Mouse (Mus musculus): ENCODE data around the gene Phactr3. TPM values are rescaled to one million over a fixed set of nuclear protein-coding genes. Genes with fewer than 3 reads are reported as not detected.

The Phactr3 gene
- polyA plus RNA-seq, 1 experiment, result 0.75 TPM

GRCm38 (mm10) chr2:178247274-178247673, 128.5 kb downstream of the Phactr3 start:
- Histone ChIP-seq H3K27ac (ENCODE audit: insufficient read depth, low read length) (no peak overlapping the region), H3K9ac (ENCODE audit: low read depth, poor library complexity, severe bottlenecking) (no peak overlapping the region), H3K4me3 (ENCODE audit: low read depth, low read length) (no peak overlapping the region), H3K36me3 (ENCODE audit: control insufficient read depth, insufficient read depth, low read length, poor library complexity, severe bottlenecking) (no peaks in the 10 kb centered on the region), H3K9me3 (replicated peaks; ENCODE audit: control insufficient read depth, insufficient read depth, low read length, poor library complexity, severe bottlenecking) (no peaks in the 10 kb centered on the region), H3K27me3 (ENCODE audit: control insufficient read depth, insufficient read depth, low read length, poor library complexity, severe bottlenecking) (no peaks in the 10 kb centered on the region), H3K4me1 (ENCODE audit: control insufficient read depth, insufficient read depth, low read length) (no peaks in the 10 kb centered on the region)
- TF ChIP-seq CTCF (IDR thresholded peaks at IDR 0.05; ENCODE audit: low read depth, low read length) (peak; percentile 55), POLR2A (IDR thresholded peaks at IDR 0.05; ENCODE audit: insufficient read depth, low read length) (no peak), EP300 (IDR thresholded peaks at IDR 0.05; ENCODE audit: insufficient read depth, low read depth, low read length) (no peak)

- H3K36me3 ChIP-seq (ENCODE audit: control insufficient read depth, insufficient read depth, low read length, poor library complexity, severe bottlenecking), result no peaks in the 10 kb centered on the region
- no peaks in the 10 kb centered on the region for H3K9me3 ChIP-seq (replicated peaks; ENCODE audit: control insufficient read depth, insufficient read depth, low read length, poor library complexity, severe bottlenecking)
- no peaks in the 10 kb centered on the region for H3K27me3 ChIP-seq (ENCODE audit: control insufficient read depth, insufficient read depth, low read length, poor library complexity, severe bottlenecking)
- no peak overlapping the region for H3K4me3 ChIP-seq (ENCODE audit: low read depth, low read length)
- no peak overlapping the region for H3K9ac ChIP-seq (ENCODE audit: low read depth, poor library complexity, severe bottlenecking)
- TF ChIP-seq EP300 (IDR thresholded peaks at IDR 0.05; ENCODE audit: insufficient read depth, low read depth, low read length) (no peak), CTCF (IDR thresholded peaks at IDR 0.05; ENCODE audit: low read depth, low read length) (no peak), POLR2A (IDR thresholded peaks at IDR 0.05; ENCODE audit: insufficient read depth, low read length) (no peak)
- peaks cover 5% of the 10 kb centered on the region for H3K4me1 ChIP-seq (ENCODE audit: control insufficient read depth, insufficient read depth, low read length)
- no peak overlapping the region for H3K27ac ChIP-seq (ENCODE audit: insufficient read depth, low read length)
Observed at GRCm38 (mm10) chr2:178257117-178257825, 138.5 kb downstream of the Phactr3 start.

- no peak overlapping the region for H3K4me3 ChIP-seq (ENCODE audit: low read depth, low read length)
- H3K4me1 ChIP-seq (ENCODE audit: control insufficient read depth, insufficient read depth, low read length), result peaks cover 5% of the 10 kb centered on the region
- H3K27ac ChIP-seq (ENCODE audit: insufficient read depth, low read length), result no peak overlapping the region
- no peak overlapping the region for H3K9ac ChIP-seq (ENCODE audit: low read depth, poor library complexity, severe bottlenecking)
- no peaks in the 10 kb centered on the region for H3K9me3 ChIP-seq (replicated peaks; ENCODE audit: control insufficient read depth, insufficient read depth, low read length, poor library complexity, severe bottlenecking)
- TF ChIP-seq EP300 (IDR thresholded peaks at IDR 0.05; ENCODE audit: insufficient read depth, low read depth, low read length) (no peak), CTCF (IDR thresholded peaks at IDR 0.05; ENCODE audit: low read depth, low read length) (no peak), POLR2A (IDR thresholded peaks at IDR 0.05; ENCODE audit: insufficient read depth, low read length) (no peak)
- no peaks in the 10 kb centered on the region for H3K27me3 ChIP-seq (ENCODE audit: control insufficient read depth, insufficient read depth, low read length, poor library complexity, severe bottlenecking)
- H3K36me3 ChIP-seq (ENCODE audit: control insufficient read depth, insufficient read depth, low read length, poor library complexity, severe bottlenecking), result no peaks in the 10 kb centered on the region
Observed at GRCm38 (mm10) chr2:178257986-178258555, 139.3 kb downstream of the Phactr3 start.

GRCm38 (mm10) chr2:178263055-178263454, 144.3 kb downstream of the Phactr3 start:
- Histone ChIP-seq H3K27me3 (ENCODE audit: control insufficient read depth, insufficient read depth, low read length, poor library complexity, severe bottlenecking) (no peaks in the 10 kb centered on the region), H3K27ac (ENCODE audit: insufficient read depth, low read length) (no peak overlapping the region)
- TF ChIP-seq POLR2A (IDR thresholded peaks at IDR 0.05; ENCODE audit: insufficient read depth, low read length) (no peak), EP300 (IDR thresholded peaks at IDR 0.05; ENCODE audit: insufficient read depth, low read depth, low read length) (no peak), CTCF (IDR thresholded peaks at IDR 0.05; ENCODE audit: low read depth, low read length) (no peak)

GRCm38 (mm10) chr2:178264389-178264788, 145.6 kb downstream of the Phactr3 start:
- Histone ChIP-seq H3K36me3 (ENCODE audit: control insufficient read depth, insufficient read depth, low read length, poor library complexity, severe bottlenecking) (no peaks in the 10 kb centered on the region), H3K27ac (ENCODE audit: insufficient read depth, low read length) (no peak overlapping the region), H3K9me3 (replicated peaks; ENCODE audit: control insufficient read depth, insufficient read depth, low read length, poor library complexity, severe bottlenecking) (no peaks in the 10 kb centered on the region), H3K27me3 (ENCODE audit: control insufficient read depth, insufficient read depth, low read length, poor library complexity, severe bottlenecking) (no peaks in the 10 kb centered on the region), H3K9ac (ENCODE audit: low read depth, poor library complexity, severe bottlenecking) (no peak overlapping the region), H3K4me1 (ENCODE audit: control insufficient read depth, insufficient read depth, low read length) (no peaks in the 10 kb centered on the region), H3K4me3 (ENCODE audit: low read depth, low read length) (no peak overlapping the region)
- TF ChIP-seq POLR2A (IDR thresholded peaks at IDR 0.05; ENCODE audit: insufficient read depth, low read length), result no peak
- peak; percentile 88 for TF ChIP-seq CTCF (IDR thresholded peaks at IDR 0.05; ENCODE audit: low read depth, low read length)

More at GRCm38 (mm10) chr2:178263055-178263454, 144.3 kb downstream of the Phactr3 start:
- Histone ChIP-seq H3K4me1 (ENCODE audit: control insufficient read depth, insufficient read depth, low read length) (no peaks in the 10 kb centered on the region), H3K4me3 (ENCODE audit: low read depth, low read length) (no peak overlapping the region), H3K36me3 (ENCODE audit: control insufficient read depth, insufficient read depth, low read length, poor library complexity, severe bottlenecking) (no peaks in the 10 kb centered on the region), H3K9me3 (replicated peaks; ENCODE audit: control insufficient read depth, insufficient read depth, low read length, poor library complexity, severe bottlenecking) (no peaks in the 10 kb centered on the region), H3K9ac (ENCODE audit: low read depth, poor library complexity, severe bottlenecking) (no peak overlapping the region)

GRCm38 (mm10) chr2:178265454-178265853, 146.7 kb downstream of the Phactr3 start:
- Histone ChIP-seq H3K4me3 (ENCODE audit: low read depth, low read length) (no peak overlapping the region), H3K4me1 (ENCODE audit: control insufficient read depth, insufficient read depth, low read length) (no peaks in the 10 kb centered on the region), H3K27me3 (ENCODE audit: control insufficient read depth, insufficient read depth, low read length, poor library complexity, severe bottlenecking) (no peaks in the 10 kb centered on the region), H3K36me3 (ENCODE audit: control insufficient read depth, insufficient read depth, low read length, poor library complexity, severe bottlenecking) (no peaks in the 10 kb centered on the region), H3K9me3 (replicated peaks; ENCODE audit: control insufficient read depth, insufficient read depth, low read length, poor library complexity, severe bottlenecking) (no peaks in the 10 kb centered on the region), H3K9ac (ENCODE audit: low read depth, poor library complexity, severe bottlenecking) (no peak overlapping the region), H3K27ac (ENCODE audit: insufficient read depth, low read length) (no peak overlapping the region)
- TF ChIP-seq CTCF (IDR thresholded peaks at IDR 0.05; ENCODE audit: low read depth, low read length), result no peak
- TF ChIP-seq EP300 (IDR thresholded peaks at IDR 0.05; ENCODE audit: insufficient read depth, low read depth, low read length), result no peak
- TF ChIP-seq POLR2A (IDR thresholded peaks at IDR 0.05; ENCODE audit: insufficient read depth, low read length), result no peak

Data from ES-Bruce4 (cell line).